Mouse (Mus musculus): ENCODE results near the gene Nipsnap2. TPM values are rescaled to one million over a fixed set of nuclear protein-coding genes. Genes with fewer than 3 reads are reported as not detected.
A peak's percentile ranks its signal among the peaks of the same experiment; 100 is the strongest.
"Not testable (repeated sequence)": the region's sequence is repeated elsewhere in the genome, so short reads cannot be mapped to it uniquely, and the experiment has no call there.

Gene Nipsnap2
- 73.3 and 82.2 TPM in 2 replicates for polyA plus RNA-seq (2012; rRNA removed)

DNA sequence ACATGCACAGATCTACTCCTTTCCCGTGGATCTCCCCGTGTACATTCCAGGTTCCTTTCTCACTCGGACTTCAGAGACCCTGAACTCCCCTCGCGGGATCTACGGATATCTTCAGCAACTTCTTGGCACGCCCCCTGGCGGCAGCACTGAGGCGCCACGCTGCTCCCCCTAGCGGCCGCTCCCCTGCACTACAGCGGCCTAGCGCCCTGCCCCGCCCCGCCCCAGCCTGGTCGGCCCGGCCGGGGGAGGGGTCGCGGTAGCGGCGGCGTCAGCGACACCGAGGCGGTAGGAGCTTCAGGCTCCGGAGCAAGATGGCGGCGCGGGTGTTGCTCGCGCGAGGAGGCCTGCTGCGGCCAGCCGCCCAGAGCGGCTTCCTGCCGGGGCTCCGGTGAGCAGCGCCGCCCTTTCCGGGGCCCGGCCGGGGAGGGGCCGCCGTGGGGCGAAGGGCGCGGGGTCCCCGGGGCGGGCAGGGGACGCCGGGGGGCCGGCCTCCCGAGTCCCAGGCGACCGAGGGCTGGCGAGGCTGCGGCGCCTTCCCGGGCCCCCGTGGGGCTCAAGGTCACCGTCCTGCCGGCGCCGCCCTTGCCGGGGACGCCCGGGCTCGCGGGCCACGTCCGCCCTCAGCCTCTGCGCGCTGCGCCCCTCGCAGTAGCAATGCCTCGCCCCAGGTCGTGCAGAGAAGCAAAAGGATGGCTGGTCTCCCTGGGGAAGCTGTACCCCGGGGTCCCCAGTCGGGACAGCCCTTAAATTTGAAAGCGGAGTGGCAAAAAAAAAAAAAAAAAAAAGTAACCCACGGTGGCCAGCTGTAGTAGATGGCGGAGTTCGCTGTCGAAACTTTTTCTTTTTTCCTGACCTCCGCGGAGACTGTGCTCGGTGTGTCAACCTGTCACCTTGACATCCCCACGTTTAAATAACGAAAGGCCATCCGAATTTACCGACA, at the start of gene Nipsnap2:
Gene Nipsnap2, plus strand, starts transcription at position 230 of the 940 bp plus-strand sequence.
- peak; percentile 96 for DNase-seq (ENCODE audit: low spot score)

DNA sequence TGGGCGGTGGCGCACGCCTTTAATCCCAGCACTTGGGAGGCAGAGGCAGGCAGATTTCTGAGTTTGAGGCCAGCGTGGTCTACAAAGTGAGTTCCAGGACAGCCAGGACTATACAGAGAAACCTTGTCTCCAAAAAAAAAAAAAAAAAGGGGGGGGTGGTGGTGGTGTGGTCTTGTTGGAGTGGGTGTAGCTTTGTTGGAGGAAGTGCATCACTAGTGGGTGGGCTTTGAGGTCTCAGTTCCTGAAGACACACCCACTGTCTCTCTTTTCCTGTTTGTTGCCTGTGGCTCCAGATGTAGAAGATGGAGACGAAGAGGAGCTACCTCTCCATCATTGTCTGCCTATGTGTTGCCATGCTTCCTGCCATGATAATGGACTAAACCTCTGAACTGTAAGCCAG, 39.7 kb upstream of the Nipsnap2 start:
- DNase-seq (ENCODE audit: low spot score): not testable (repeated sequence)

DNA sequence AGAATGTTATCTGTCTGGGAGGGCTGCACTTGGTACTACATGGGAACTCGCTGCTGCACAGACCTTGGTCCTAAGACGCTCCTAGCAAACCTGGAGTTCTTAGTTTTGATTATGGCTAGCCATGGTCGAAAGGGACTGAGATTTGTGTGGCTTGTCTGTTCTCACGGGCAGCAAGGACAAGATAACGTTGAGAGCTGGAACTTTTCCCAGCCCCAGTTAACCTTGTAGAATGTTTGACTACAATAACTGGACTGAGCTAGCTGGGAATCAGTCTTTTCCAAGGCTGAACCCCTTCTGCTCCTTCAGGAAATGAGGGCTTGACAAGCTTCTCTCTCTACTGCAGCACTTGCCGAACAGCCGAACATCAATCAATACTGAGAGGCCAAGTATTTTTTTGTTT, 37.2 kb upstream of the Nipsnap2 start:
- no peak for DNase-seq (ENCODE audit: low spot score)

DNA sequence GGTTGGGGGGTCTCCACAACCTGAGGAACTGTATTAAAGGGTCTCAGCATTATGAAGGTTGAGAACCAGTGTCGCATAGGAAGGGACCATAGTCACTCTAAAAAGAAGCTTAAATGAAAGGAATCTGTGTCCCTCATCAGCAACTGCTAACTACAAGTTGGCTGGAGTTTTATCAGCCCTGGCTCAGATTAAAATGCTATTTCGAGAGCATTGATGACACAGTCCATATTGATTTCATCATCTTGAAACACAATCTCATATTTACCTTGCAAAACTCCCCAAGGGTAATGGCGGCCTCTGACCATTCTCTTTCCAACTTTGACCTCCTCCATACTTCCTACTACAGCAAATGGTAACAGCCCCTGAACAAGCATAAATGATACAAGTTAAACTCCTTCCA, 34.3 kb upstream of the Nipsnap2 start:
- no peak for DNase-seq (ENCODE audit: low spot score)

DNA sequence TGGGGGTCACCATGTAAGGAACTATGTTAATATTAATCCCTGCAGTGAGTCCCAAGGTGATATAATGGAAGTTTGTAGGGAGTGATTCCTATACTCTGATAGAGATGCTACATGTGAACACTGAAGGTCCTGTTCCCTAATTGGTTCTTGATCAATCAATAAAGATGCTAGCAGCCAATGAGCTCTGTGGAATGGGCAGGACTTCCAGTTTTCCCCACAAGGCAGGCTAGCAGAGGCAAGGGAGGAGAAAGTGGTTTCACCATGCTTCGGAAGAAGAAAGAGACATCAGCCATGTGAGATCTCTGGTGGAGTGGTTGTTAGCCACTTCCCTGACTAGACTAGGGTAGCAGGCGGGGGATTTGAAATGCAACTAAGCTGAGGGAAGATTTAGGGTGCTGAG, 24.4 kb upstream of the Nipsnap2 start:
- DNase-seq (ENCODE audit: low spot score): no peak

DNA sequence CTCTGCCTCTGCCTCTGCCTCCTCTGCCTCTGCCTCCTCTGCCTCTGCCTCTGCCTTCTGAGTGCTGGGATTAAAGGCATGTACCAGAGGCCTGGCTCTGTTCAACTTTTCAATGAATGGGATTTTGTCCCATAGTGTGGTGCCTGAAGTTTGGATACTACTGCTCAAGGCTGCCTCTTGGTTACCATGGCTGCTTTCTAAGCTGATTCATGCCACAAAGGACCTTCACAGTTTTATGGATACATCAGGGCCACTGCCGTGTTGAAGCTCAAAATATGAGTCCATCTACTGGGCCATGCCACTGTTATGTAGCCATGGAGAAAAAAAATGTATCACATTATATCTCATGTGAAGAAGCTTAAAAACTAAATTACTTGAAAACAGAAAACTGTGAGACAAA, 23.2 kb upstream of the Nipsnap2 start:
- DNase-seq (ENCODE audit: low spot score): no peak

DNA sequence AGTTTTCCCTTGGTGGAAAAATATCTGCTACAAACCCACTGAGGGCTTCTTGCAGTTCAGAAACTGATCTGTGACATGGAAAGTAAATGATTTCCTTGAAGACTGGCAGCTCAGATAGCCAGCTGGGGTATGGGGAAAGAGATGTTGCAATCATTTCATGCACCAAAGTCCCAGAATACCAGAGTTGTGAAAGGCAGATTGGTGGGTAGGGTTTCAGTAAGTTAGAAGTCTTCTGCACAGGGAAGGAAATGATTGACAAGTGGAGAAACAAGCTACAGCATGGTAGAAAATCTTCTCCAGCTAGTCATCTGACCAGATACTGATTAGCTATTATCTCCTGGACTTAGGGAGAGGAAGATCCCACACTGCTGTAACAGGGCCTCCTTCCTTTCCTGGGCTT, 21.5 kb upstream of the Nipsnap2 start:
- DNase-seq (ENCODE audit: low spot score): no peak

DNA sequence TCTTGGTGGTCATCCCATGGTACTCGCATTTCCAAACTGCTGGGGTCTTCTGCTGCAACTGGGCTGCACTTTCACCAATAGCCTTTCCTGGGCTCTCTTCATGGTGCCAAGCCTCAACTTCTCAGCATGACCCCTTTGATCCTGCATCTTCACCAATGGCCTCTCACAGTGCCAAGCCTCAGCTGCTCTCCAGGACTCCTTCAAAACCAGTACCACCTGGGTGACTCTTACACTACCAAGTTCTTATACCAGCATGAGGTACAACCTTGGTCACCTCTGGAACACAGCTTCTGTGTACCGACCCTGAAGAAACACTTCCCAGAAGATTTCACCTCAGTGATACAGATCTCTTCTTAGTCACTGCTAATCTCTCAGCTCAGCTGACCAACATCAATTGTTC, 16.5 kb upstream of the Nipsnap2 start, which contains the start of gene Sept14:
Gene Sept14, minus strand, starts transcription at position 101 of the 400 bp plus-strand sequence.
- DNase-seq (ENCODE audit: low spot score): no peak

DNA sequence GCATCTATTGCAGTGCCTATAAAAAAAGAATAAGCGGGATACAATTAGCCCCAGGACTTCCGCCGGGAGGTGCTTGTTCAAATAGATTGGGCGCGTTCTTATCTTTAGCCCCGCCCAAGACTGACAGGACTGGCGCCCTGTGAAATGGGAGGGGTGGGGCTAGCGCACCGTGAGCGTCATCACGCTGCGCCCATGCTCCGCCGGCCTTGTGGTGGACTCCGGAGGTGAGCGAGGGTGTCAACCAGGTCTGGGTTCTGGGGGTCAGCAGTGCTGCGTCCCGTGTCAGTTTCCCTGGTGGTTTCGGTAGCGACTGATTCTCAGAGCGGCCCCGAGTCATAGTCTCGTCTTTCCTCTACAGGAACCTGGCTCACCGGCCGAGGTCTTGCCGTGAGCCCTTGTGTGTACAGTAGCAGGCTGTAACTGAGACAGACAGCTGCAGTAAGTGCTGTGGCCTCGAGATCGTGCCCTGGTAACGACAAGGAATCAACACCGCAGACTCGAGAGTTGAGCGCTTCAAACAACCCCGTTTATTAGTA, 9.5 kb upstream of the Nipsnap2 start, which contains the start of gene Mrps17:
Gene Mrps17, plus strand, starts transcription at position 172 of the 536 bp plus-strand sequence.
- DNase-seq (ENCODE audit: low spot score): peak; percentile 80

DNA sequence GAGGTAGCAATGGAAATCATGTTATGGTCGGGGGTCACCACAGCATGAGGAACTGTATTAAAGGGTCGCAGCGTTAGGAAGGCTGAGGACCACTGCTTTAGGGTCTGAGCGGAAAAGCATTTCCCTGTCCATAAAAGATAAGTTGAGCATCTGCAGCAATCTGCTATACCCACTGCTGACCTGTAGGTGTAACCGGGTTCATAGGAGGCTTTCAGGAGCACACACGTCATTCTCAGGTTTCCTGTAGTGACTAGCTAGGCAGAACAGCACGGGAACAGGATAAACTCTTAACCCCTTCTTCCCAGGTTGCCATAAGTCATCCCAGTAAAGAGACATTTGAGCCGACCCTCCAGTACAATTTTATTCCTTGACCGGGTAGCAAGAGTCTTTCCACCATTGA, 7.8 kb upstream of the Nipsnap2 start:
- DNase-seq (ENCODE audit: low spot score): no peak

DNA sequence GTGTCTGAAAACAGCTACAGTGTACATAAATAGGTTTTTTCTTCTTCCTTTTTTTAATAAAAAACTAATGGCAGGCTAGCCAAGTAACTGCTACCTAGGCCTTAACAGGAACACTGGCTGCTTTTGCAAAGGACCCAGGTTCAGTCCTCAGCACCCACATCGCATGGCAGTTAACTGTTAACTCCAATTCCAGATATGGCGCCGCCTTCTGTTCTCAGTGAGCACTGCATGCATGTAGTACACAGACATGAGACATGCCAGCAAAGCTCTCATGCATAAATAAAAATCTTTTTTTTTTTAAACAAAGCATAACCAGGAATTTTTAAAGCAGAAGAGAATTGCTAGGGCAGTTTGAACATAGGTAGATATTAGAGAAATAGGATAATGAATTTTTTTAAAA, 4.7 kb upstream of the Nipsnap2 start:
- DNase-seq (ENCODE audit: low spot score): no peak

DNA sequence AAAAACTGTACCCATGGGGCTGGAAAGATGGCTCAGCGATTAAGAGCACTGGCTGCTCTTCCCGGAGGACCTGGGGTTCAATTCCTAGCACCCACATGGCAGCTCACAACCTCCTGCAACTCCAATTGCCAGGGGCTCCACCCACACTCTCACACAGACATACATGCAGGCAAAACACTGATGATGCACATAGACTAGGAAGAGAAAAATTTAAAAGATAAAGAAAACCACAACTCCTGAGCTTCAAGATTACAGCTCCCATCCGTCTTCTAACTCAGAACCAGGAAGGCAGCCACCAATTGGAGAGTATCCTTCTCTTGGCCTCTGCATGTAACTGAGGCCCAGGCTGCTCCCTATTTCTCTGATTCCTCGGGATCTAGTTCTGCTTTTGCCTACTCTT, 595 bp upstream of the Nipsnap2 start:
- no peak for DNase-seq (ENCODE audit: low spot score)

DNA sequence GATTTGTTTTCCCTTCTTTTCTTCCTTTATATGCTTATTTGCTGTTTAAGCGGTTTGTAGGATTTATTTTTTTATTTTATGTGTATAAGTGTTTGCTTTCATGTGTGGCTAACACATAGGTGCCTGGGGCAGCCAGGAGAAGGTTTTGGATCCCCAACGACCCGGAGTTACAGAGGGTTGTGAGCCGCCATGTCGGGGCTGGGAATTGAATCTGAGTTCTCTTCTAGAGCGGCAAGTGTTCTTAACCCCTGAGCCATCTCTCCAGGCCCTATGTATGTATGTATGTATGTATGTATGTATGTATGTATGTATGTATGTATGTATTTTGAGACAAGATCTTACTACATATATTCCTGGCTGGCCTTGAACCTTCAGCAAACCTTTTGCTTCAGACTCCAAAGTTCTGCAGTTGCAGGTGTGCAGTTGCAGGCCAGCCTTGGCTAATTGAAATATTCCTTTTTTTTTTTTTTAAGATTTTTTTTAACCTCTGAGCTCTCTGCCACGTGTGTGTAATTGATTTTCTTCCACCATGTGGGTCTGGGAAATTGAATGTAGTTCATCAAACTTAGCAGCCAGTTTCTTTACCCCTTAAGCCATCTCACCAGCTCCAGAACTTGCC, 1.0 kb downstream of the Nipsnap2 start:
- DNase-seq (ENCODE audit: low spot score): no peak

DNA sequence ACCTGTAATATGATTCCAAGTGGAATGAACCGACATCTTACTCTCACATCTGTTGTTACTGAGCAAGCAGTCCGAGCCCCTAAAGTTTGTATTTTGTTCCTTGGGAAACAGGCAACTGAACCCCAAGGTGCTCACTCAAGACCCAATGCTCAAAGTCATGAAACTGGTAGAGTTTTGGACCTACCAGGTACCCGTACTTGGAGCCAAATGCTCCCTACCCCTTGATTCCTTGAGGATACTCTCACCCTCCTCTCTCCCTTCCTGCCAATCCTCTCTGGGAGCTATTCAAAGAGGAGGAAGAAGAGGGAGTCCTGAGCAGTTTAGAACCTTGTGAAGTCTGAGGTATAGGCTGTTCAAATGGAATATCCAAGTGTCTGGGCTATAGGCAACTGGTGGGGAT, 1.9 kb downstream of the Nipsnap2 start:
- DNase-seq (ENCODE audit: low spot score): no peak

DNA sequence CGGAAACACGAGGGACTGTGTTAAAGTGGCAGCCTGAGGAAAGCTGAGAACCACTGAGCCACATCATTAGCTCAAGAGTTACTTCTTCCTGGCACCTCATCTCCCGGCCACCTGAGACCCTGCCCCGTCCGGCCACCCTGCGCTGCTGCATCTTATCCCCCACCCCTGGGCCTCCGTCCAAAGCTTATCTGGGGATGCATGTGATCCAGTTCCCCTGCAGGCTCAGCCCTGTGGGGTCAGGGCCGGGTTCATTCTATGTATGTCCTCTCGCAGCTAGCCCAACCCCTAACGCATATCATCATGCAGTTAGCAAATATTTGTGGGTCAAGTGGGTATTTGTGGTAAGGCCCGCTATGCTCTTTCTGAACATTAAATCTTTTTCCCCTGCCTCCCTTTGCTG, 4.4 kb downstream of the Nipsnap2 start:
- DNase-seq (ENCODE audit: low spot score): no peak

DNA sequence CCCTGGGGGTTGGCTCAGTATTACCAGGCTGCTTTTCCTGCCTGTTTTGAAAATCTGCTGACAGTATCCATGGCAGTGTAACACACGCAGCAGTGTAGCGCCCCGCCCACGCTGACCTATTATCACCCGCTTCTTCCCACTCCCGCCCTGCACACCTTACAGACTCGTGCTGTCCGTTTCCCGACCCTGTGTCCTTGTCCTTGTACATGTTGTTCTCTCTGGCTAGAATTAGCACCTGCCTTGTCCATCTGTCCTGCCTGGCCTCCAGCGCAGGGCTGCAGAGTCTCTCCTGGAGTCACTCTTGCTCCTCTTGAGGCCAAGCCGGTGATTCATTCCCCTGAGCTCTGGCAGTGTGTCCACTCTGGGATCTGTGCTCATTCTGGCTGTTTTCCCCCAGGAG, 5.5 kb downstream of the Nipsnap2 start:
- DNase-seq (ENCODE audit: low spot score): peak; percentile 26

DNA sequence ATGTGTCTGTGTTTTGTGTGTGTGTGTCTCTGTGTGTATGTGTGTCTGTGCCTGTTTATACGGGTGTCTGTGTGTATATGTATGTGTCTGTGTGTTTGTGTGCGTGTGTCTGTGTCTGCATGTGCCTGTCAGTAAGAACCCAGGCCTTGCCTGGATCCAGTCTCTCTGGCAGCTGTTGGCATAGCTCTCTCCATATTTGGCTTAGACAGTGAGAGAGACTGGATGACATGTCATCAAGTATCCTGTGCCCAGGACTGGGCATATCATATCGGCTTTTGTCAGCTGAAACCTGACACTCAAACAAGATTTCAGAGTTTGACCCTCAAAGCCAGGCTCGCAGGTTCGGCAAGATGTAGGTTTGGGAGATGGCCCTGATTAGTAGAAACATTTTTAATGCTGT, 6.2 kb downstream of the Nipsnap2 start:
- no peak for DNase-seq (ENCODE audit: low spot score)

DNA sequence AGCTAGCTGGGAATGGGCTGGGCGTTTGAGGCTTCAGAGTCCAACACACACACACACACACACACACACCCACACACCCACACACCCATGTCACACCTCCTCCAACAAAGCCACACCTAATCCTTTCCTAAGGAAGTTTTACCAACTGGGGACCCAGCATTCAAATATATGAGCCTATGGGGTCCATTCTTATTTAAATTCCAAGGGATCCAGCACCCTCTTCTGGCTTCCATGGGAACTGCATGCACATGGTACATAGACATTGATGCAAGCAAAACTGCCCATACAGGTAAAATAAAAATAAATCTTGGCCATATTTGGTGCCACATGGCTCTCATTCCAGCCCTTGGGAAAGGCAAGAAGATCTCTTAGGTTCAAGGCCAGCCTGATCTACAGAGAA, 16.1 kb downstream of the Nipsnap2 start:
- no peak for DNase-seq (ENCODE audit: low spot score)

DNA sequence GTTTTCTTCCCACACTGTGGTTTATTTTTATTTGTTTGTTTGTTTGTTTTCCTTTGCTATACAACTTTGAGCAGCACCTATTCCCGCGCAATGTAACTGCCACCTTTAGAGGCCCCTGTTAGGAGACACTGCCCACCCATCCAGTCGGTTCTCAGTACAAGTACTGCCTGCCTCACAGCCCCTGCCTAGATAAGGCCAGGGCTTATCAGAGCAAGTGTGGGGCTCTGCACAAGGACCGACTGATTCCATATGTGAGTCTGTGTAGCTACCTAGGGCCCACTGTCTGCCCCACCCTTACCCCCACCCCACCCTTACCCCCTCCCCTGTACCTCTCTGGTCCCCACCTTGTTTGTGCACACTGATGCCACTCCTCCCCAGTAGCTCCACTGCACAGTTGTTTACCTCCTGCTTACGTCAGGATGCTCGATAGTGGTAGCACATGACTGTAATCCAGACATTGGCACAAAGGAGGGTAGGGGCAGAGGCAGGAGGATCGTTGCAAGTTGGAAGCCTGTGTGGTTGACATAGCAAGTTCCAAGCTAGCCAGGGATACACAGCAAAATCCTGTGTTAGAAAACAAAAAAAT, 18.1 kb downstream of the Nipsnap2 start:
- DNase-seq (ENCODE audit: low spot score): no peak

DNA sequence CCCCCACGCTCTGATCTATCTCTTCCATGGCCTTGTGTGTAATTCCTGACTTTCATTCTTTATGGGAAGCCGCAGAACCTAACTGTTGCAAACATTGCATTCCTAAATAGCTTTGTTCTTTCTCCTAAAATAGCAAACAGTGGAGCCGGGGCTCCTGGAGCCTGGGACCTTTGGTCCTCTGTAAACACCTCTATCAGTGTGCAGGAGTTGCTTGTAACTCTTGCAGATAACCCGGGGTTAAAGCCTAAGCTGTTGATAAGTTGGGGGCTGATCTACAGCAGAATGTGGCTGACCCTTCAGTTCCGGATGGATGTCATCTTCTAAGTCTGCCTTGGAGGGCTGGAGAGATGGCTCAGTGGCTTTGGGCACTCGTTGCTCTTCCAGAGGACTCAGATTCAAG, 19.2 kb downstream of the Nipsnap2 start:
- DNase-seq (ENCODE audit: low spot score): no peak

DNA sequence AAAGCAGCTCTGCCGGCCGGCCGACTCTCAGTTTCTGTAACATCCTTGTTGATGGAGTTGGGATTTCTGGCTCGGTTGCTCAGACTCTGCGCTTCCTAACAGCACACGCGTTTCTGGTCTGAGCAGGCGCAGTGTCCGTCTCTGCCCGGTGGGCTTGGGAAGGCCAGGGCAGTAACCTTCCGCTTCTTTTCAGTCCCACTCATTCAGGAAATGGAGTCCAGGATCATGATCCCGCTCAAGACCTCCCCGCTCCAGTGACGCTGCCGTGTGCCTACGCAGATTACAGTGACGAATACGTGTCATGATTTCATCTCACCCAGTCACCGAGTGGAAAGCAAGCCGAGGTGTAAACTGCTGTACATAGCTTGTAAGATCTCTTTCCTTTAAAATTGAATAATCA, 32.0 kb downstream of the Nipsnap2 start:
- no peak for DNase-seq (ENCODE audit: low spot score)

DNA sequence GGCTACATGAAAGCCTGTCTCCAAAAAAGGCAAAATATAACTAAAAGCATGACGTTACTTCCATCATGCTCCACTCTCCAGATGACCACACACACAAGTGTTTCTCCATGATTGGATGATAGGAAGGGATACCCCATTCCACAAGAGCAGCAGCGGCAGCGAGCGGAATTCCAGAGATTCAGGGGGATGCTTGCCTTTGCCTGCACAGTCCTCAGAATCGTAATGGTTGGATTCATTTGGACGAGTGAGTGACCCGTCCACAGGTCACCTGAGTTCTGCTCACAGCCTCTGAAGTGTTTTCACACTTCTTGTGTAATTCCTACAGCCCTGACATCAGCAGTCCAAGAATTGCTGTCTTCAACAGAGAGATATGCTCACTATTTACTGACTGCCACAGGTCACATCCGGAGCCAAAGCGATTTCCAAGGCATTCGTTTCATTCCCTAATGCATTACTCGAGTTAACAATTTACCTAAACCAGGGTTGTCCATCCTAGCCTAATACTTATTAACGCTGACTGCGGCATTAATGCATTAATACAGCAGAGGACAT, 35.1 kb downstream of the Nipsnap2 start:
- DNase-seq (ENCODE audit: low spot score): no peak

All from urinary bladder, adult 2 months (tissue).